Mouse (Mus musculus): Measurements from ENCODE around the gene Hoxb6. TPM values are rescaled to one million over a fixed set of nuclear protein-coding genes. Genes with fewer than 3 reads are reported as not detected.

The Hoxb6 gene
- polyA plus RNA-seq, 1 experiment, result 4.4 TPM

DNA sequence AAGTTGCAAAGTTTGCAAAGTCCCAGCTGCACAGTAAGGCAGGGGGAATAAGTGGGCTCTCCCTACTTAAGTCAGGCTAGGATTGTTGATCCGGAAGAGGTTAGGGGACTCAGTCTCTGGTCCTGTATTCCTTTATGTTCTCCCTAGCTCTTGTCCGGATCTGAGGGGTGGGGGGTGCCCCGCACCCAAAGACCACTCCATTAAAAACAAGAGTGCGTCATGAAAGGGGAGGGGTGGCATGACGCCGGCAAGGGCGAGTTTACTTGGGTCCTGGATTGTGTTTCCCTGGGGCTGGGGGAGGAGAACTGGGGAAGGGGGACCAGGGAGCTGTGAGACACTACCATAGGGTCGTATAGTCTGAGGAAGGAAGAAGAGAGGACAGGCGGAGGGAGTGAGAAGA lies 7.5 kb downstream of the Hoxb6 start:
- TF ChIP-seq POLR2A (IDR thresholded peaks at IDR 0.05; ENCODE audit: borderline replicate concordance, control insufficient read depth, low read depth, low read length) (no peak), CTCF (IDR thresholded peaks at IDR 0.05; ENCODE audit: control insufficient read depth, insufficient read depth, low read length) (no peak)

DNA sequence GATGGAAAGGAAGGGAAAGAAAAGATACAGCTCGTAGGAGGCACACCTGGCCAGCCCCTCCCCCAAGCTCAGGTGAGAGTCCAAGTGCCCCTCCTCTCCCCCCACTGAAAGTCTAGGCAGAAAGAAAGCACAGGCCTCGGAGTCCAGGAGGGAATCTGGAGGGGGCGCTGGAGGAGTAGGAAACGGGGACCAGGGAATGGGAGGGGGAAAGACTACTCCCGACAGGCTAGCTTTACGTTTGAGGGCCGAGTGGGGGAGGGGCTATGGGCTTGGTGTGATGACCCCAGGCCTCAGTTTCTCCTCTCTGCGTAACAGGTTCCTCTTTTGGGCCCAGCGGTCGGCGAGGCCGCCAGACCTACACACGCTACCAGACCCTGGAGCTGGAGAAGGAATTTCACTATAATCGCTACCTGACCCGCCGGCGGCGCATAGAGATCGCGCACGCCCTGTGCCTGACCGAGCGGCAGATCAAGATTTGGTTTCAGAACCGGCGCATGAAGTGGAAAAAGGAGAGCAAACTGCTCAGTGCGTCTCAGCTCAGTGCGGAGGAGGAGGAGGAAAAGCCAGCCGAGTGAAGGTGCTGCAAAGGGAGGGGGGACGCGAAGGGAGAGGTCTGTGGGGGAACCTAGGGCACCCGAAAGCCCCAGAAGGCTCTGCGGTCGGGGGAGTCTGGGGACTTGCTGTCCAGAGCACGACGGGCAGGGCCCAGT lies 8.2 kb downstream of the Hoxb6 start:
- no peak for TF ChIP-seq POLR2A (IDR thresholded peaks at IDR 0.05; ENCODE audit: borderline replicate concordance, control insufficient read depth, low read depth, low read length)
- TF ChIP-seq CTCF (IDR thresholded peaks at IDR 0.05; ENCODE audit: control insufficient read depth, insufficient read depth, low read length), result no peak
- H3K4me1 ChIP-seq (ENCODE audit: control insufficient read depth, insufficient read depth, low read length), result no peaks in the 10 kb centered on the region
- H3K4me3 ChIP-seq (replicated peaks; ENCODE audit: control insufficient read depth, low read depth, low read length), result no peak overlapping the region
- no peak overlapping the region for H3K27ac ChIP-seq (ENCODE audit: control insufficient read depth, insufficient read depth, low read depth, low read length, poor library complexity)
- WGBS, result 11% methylated on average over 35 of the region's 35 CpGs

More for the DNA sequence above, 7.5 kb downstream of the Hoxb6 start:
- WGBS, result 5% methylated on average over 9 of the region's 9 CpGs
- no peaks in the 10 kb centered on the region for H3K4me1 ChIP-seq (ENCODE audit: control insufficient read depth, insufficient read depth, low read length)
- no peak overlapping the region for H3K27ac ChIP-seq (ENCODE audit: control insufficient read depth, insufficient read depth, low read depth, low read length, poor library complexity)
- H3K4me3 ChIP-seq (replicated peaks; ENCODE audit: control insufficient read depth, low read depth, low read length), result no peak overlapping the region

DNA sequence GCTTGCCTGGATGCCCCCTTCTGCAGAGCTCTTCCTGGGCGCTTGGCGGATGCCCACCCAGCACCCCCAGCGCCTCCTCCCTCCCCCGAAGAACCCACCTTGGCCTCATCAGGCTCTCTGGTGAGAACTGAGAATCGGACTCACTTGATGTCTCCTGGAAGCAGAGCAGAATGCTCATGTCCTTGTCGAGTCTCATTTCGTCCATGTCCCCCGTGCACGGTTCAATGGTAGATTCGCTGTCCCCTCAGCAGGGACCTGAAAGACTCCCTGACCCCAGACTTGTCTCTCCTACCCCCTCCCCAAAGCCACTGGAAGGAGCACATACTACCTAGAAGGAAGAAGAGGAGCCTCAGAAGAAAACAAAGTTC lies 8.8 kb downstream of the Hoxb6 start:
- Histone ChIP-seq H3K27ac (ENCODE audit: control insufficient read depth, insufficient read depth, low read depth, low read length, poor library complexity) (no peak overlapping the region), H3K4me3 (replicated peaks; ENCODE audit: control insufficient read depth, low read depth, low read length) (no peak overlapping the region), H3K4me1 (ENCODE audit: control insufficient read depth, insufficient read depth, low read length) (no peaks in the 10 kb centered on the region)
- 73% methylated on average over 10 of the region's 10 CpGs for WGBS
- TF ChIP-seq POLR2A (IDR thresholded peaks at IDR 0.05; ENCODE audit: borderline replicate concordance, control insufficient read depth, low read depth, low read length), result no peak
- no peak for TF ChIP-seq CTCF (IDR thresholded peaks at IDR 0.05; ENCODE audit: control insufficient read depth, insufficient read depth, low read length)

DNA sequence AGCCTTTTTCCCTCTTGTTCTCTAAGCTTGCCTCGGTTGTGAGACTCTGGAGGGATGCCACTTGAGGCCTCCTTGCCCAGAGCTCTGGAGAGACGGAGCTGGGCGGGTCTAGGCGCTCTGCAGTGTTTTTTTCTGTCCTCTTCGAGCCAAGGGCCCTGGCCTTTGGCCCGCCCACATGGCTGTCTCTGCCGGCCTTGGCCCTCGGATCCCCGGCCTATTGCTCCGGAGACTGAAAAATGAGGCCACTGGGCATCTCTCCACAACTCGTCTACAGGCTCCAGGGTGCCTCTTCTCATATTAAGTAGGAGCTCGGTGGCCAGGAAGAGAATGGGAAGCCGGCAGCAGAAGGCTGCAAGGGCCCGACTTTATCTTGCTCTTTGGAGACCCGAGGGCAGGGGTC lies 9.6 kb downstream of the Hoxb6 start:
- WGBS, result 72% methylated on average over 15 of the region's 15 CpGs
- no peak for TF ChIP-seq CTCF (IDR thresholded peaks at IDR 0.05; ENCODE audit: control insufficient read depth, insufficient read depth, low read length)
- TF ChIP-seq POLR2A (IDR thresholded peaks at IDR 0.05; ENCODE audit: borderline replicate concordance, control insufficient read depth, low read depth, low read length), result no peak
- no peaks in the 10 kb centered on the region for H3K4me1 ChIP-seq (ENCODE audit: control insufficient read depth, insufficient read depth, low read length)
- H3K4me3 ChIP-seq (replicated peaks; ENCODE audit: control insufficient read depth, low read depth, low read length), result no peak overlapping the region
- no peak overlapping the region for H3K27ac ChIP-seq (ENCODE audit: control insufficient read depth, insufficient read depth, low read depth, low read length, poor library complexity)

DNA sequence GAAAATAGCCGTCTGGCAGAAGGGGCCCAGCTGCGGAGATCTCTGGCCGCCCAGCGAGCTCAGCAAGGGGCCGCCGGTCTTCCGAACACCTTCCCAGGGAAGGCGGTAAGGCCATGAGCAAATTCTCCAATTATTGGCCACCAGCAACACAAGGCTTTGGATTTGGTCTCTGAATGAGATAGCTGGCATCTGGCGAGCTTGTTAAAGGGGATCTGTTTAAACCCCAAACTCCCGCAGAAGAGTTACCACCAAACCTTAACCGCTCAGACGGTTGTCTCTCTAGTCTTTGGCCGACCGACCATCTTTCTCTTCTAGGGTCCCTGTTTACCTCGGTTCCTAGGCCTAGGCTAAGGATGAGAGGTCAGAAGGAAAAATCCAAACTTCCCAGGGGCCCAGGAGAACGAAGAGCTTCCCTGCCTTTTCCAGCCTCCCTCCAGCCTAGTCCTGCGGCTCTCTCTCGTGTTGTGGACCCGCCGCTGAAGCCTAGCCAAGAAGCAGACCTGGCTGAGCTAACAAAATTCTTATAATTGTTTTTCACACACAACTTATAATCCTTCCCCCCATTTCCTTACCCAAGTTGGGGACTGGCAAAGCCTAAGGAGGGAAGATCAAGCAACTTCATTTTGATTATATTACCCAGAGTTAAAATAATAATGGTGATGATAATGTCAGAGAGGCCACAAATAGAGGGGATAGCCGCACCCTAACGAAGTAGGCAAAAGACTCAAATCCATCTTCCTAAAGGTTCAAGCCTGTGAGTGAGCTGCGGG lies 10.3 kb downstream of the Hoxb6 start:
- H3K4me1 ChIP-seq (ENCODE audit: control insufficient read depth, insufficient read depth, low read length), result no peaks in the 10 kb centered on the region
- TF ChIP-seq CTCF (IDR thresholded peaks at IDR 0.05; ENCODE audit: control insufficient read depth, insufficient read depth, low read length), result no peak
- no peak for TF ChIP-seq POLR2A (IDR thresholded peaks at IDR 0.05; ENCODE audit: borderline replicate concordance, control insufficient read depth, low read depth, low read length)
- H3K27ac ChIP-seq (ENCODE audit: control insufficient read depth, insufficient read depth, low read depth, low read length, poor library complexity), result no peak overlapping the region
- H3K4me3 ChIP-seq (replicated peaks; ENCODE audit: control insufficient read depth, low read depth, low read length), result no peak overlapping the region
- 72% methylated on average over 23 of the region's 23 CpGs for WGBS

DNA sequence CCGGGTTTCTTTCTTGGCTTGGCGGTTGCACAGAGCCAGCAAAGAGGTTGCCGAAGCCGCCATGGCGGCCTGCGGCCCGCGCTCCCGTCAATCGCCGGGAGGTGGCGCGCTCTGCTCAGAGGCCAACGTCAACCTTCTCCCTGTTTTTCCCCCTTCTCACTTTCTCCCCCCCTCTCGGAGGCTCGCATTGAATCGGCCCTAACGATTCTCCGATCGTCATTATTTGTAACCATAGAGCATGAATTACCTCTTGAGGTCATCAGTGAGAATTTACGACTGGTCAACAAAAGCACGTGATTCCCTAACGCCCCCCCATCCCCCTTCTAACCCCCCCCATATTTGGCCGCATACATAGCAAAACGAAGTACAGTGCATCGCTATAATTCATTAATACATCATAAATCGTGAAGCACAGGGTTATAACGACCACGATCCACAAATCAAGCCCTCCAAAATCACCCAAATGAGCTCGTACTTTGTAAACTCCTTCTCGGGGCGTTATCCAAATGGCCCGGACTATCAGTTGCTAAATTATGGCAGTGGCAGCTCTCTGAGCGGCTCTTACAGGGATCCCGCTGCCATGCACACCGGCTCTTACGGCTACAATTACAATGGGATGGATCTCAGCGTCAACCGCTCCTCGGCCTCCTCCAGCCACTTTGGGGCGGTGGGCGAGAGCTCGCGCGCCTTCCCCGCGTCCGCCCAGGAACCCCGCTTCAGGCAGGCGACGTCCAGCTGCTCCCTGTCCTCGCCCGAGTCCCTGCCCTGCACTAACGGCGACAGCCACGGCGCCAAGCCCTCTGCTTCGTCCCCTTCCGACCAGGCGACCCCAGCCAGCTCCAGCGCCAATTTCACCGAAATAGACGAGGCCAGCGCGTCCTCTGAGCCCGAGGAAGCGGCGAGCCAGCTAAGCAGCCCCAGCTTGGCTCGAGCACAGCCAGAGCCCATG lies 11.1 kb downstream of the Hoxb6 start, which contains the start of gene Hoxb5:
Hoxb5 (plus strand) TSS at position 186 of the 949 bp plus-strand sequence.
- H3K4me1 ChIP-seq (ENCODE audit: control insufficient read depth, insufficient read depth, low read length), result no peaks in the 10 kb centered on the region
- TF ChIP-seq POLR2A (IDR thresholded peaks at IDR 0.05; ENCODE audit: borderline replicate concordance, control insufficient read depth, low read depth, low read length) (no peak), CTCF (IDR thresholded peaks at IDR 0.05; ENCODE audit: control insufficient read depth, insufficient read depth, low read length) (peak; percentile 77)
- no peak within 1 kb of the TSS for H3K4me3 ChIP-seq (replicated peaks; ENCODE audit: control insufficient read depth, low read depth, low read length)
- 1% methylated on average over 69 of the region's 69 CpGs for WGBS
- H3K27ac ChIP-seq (ENCODE audit: control insufficient read depth, insufficient read depth, low read depth, low read length, poor library complexity), result no peak within 1 kb of the TSS

DNA sequence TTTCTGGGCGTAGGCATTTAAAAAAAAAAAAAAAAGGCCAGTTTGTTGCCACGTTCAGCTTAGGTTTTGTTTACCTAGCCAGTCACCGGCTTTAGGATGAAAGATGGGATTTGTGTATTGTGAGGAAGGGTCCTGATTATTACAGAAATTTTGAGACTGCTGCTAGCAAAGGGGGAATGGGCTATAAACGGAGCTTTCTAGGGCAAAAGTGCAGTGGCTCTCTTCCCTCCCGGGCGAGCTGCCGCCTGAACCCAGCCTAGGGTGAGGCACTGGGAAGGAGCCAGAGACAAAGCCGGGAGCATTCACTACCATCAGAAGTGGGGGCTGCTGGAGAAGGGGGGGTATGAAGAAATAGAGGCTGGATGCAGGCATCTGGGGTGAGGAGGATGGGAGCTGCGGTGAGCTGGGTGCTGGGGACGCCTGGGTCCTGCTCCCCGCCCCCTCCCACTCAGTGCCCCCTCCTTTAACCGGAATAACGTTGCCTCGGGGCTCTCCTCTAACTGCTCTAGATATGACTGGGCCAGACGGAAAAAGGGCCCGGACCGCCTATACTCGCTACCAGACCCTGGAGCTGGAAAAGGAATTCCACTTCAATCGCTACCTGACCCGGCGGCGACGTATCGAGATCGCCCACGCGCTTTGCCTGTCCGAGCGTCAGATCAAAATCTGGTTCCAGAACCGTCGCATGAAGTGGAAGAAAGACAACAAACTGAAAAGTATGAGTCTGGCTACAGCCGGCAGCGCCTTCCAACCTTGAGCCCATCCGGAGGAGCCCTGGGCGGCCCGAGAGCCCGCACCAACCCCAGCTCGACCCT lies 12.3 kb downstream of the Hoxb6 start:
- no peak for TF ChIP-seq POLR2A (IDR thresholded peaks at IDR 0.05; ENCODE audit: borderline replicate concordance, control insufficient read depth, low read depth, low read length)
- no peak for TF ChIP-seq CTCF (IDR thresholded peaks at IDR 0.05; ENCODE audit: control insufficient read depth, insufficient read depth, low read length)
- H3K4me1 ChIP-seq (ENCODE audit: control insufficient read depth, insufficient read depth, low read length), result no peaks in the 10 kb centered on the region
- no peak overlapping the region for H3K27ac ChIP-seq (ENCODE audit: control insufficient read depth, insufficient read depth, low read depth, low read length, poor library complexity)
- 14% methylated on average over 38 of the region's 38 CpGs for WGBS
- H3K4me3 ChIP-seq (replicated peaks; ENCODE audit: control insufficient read depth, low read depth, low read length), result no peak overlapping the region
